Mouse (Mus musculus): ENCODE measurements around the gene Sh3kbp1. TPM values are rescaled to one million over a fixed set of nuclear protein-coding genes. Genes with fewer than 3 reads are reported as not detected.

Gene Sh3kbp1
- total and polyA plus RNA-seq, 3 experiments: 18.6 to 37.7 TPM; not detected in 1

DNA sequence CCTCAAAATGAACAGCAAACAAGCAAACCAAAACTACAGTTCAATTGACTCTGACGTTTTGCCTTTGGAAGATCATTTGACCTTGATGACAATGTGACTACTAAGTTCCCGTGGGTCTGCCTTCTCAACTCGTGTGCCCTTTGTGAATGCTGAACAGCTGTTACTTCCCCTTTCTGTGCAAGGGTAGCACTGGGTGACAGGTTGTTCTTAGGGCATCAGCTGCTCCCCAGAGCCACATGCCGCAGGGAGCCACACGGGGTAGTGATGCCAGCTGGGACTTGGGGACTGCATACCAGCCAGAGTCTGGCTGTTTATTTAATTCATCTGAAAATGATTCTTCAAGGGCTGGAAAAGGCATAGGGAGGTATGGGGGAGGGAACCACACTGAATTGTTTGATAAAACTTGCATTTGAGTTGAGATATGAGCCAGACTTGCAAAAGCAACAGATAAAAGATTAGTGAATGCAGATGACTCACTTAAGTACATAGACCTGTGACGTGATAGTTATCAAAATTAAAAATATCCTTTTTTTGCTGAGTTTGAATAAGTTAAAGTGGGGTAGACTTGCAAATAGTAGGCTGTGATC, 108.5 kb downstream of the Sh3kbp1 start (continued):
- TF ChIP-seq CTCF (IDR thresholded peaks at IDR 0.05 in 2 of 3, conservative IDR thresholded peaks at IDR 0.05 in 1 of 3; ENCODE audit: control insufficient read depth in 1 of 3, insufficient read depth in 1 of 3, low read depth in 2 of 3, low read length in 3 of 3, poor library complexity in 1 of 3, severe bottlenecking in 1 of 3) (no peak), ZMIZ1 (IDR thresholded peaks at IDR 0.05; ENCODE audit: low read depth, low read length) (no peak), NELFE (IDR thresholded peaks at IDR 0.05; ENCODE audit: low read depth, low read length) (no peak)

GRCm38 (mm10) chrX:159737344-159737743, 110.3 kb downstream of the Sh3kbp1 start:
- TF ChIP-seq RCOR1 (IDR thresholded peaks at IDR 0.05; ENCODE audit: low read depth, low read length) (no peak), GABPA (IDR thresholded peaks at IDR 0.05; ENCODE audit: low read depth, low read length) (no peak), KAT2A (conservative IDR thresholded peaks at IDR 0.05; ENCODE audit: low read depth, low read length) (no peak), SIN3A (IDR thresholded peaks at IDR 0.05; ENCODE audit: low read length) (no peak)
- H3K36me3 ChIP-seq (ENCODE audit: control insufficient read depth in 1 of 2, insufficient read depth in 2 of 2, low read length in 2 of 2): peaks cover 0 to 31% of the 10 kb centered on the region in 2 experiments; a peak in 2 of 4 replicates
- H3K4me1 ChIP-seq (ENCODE audit: control insufficient read depth in 1 of 2, insufficient read depth in 2 of 2, low read length in 2 of 2): peaks cover 14% of the 10 kb centered on the region in 2 experiments
- no peaks in the 10 kb centered on the region for H3K27me3 ChIP-seq (ENCODE audit: control insufficient read depth in 1 of 2, insufficient read depth in 2 of 2, low read length in 2 of 2)
- H3K79me2 ChIP-seq (ENCODE audit: control insufficient read depth, insufficient read depth, low read length, poor library complexity): no peaks in the 10 kb centered on the region
- H3K27ac ChIP-seq (ENCODE audit: control insufficient read depth, low read depth, low read length): no peak overlapping the region
- no peak overlapping the region for H3K4me3 ChIP-seq (ENCODE audit: control insufficient read depth in 1 of 2, insufficient read depth in 1 of 2, low read depth in 2 of 2, low read length in 2 of 2)
- DNase-seq (ENCODE audit: low read depth, low spot score): no peak
- no peak overlapping the region for H3K9ac ChIP-seq (ENCODE audit: control insufficient read depth, low read depth, low read length, poor library complexity, severe bottlenecking)
- no peaks in the 10 kb centered on the region for H3K9me3 ChIP-seq (replicated peaks; ENCODE audit: insufficient read depth, low read length)

DNA sequence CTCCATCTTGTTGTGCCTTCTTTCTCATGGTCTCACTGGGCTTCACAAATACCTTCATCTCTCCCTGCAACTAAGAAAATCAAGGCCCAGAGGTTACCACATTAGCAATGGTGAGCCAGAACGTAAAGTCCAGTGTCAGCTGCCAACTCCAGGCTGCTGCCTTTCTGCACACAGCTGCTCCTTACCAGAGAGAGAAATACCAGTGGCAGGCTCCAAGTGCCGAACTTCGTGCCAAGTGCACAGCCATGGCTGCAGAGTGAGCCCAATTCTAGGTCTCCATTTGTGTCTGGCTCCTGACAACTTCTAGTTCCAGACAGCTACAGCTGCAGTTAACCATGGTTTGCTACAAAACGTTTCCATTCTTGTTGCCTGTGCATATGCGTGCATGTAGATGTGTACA, 117.0 kb downstream of the Sh3kbp1 start:
- Histone ChIP-seq H3K36me3 (ENCODE audit: control insufficient read depth in 1 of 2, insufficient read depth in 2 of 2, low read length in 2 of 2) (no peaks in the 10 kb centered on the region), H3K4me1 (ENCODE audit: control insufficient read depth in 1 of 2, insufficient read depth in 2 of 2, low read length in 2 of 2) (no peaks in the 10 kb centered on the region), H3K9ac (ENCODE audit: control insufficient read depth, low read depth, low read length, poor library complexity, severe bottlenecking) (no peak overlapping the region), H3K4me3 (ENCODE audit: control insufficient read depth in 1 of 2, insufficient read depth in 1 of 2, low read depth in 2 of 2, low read length in 2 of 2) (no peak overlapping the region), H3K9me3 (replicated peaks; ENCODE audit: insufficient read depth, low read length) (no peaks in the 10 kb centered on the region), H3K27me3 (ENCODE audit: control insufficient read depth in 1 of 2, insufficient read depth in 2 of 2, low read length in 2 of 2) (no peaks in the 10 kb centered on the region), H3K79me2 (ENCODE audit: control insufficient read depth, insufficient read depth, low read length, poor library complexity) (no peaks in the 10 kb centered on the region), H3K27ac (ENCODE audit: control insufficient read depth, low read depth, low read length) (no peak overlapping the region)
- no peak for TF ChIP-seq GABPA (IDR thresholded peaks at IDR 0.05; ENCODE audit: low read depth, low read length)
- TF ChIP-seq MXI1 (IDR thresholded peaks at IDR 0.05; ENCODE audit: low read depth, low read length): no peak
- no peak for TF ChIP-seq MYC (IDR thresholded peaks at IDR 0.05; ENCODE audit: low read depth, low read length)
- TF ChIP-seq ZKSCAN1 (IDR thresholded peaks at IDR 0.05; ENCODE audit: low read depth, low read length): no peak
- no peak for TF ChIP-seq CHD1 (IDR thresholded peaks at IDR 0.05; ENCODE audit: low read depth, low read length)
- TF ChIP-seq JUND (IDR thresholded peaks at IDR 0.05; ENCODE audit: low read depth, low read length): no peak
- TF ChIP-seq KAT2A (conservative IDR thresholded peaks at IDR 0.05; ENCODE audit: low read depth, low read length): no peak
- no peak for TF ChIP-seq MAZ (IDR thresholded peaks at IDR 0.05; ENCODE audit: low read depth, low read length)
- no peak for TF ChIP-seq USF1 (IDR thresholded peaks at IDR 0.05; ENCODE audit: low read depth, low read length)
- no peak for TF ChIP-seq ZMIZ1 (IDR thresholded peaks at IDR 0.05; ENCODE audit: low read depth, low read length)
- no peak for TF ChIP-seq SIN3A (IDR thresholded peaks at IDR 0.05; ENCODE audit: low read length)
- no peak for TF ChIP-seq TBP (IDR thresholded peaks at IDR 0.05; ENCODE audit: low read depth, low read length)
- no peak for DNase-seq (ENCODE audit: low read depth, low spot score)
